Mouse (Mus musculus) neural tube, embryonic 11.5 days (tissue): ENCODE data around the gene Grb2. TPM values are rescaled to one million over a fixed set of nuclear protein-coding genes. Genes with fewer than 3 reads are reported as not detected.

Experiments used
- ATAC-seq: fragments of 200-750 bp; cut with Nextera tagmentation; 2 replicates; pipeline ENCODE4 v1.8.0; 2017; ENCODE audit warnings: moderate number of reproducible peaks, mild to moderate bottlenecking, moderate TSS enrichment, moderate library complexity; ENCODE audit not compliant: insufficient read depth, low FRiP score, low TSS enrichment
- DNase-seq: peaks from one replicate; pipeline ENCODE4 v3.0.0-alpha.2; 2015; ENCODE audit warnings: low spot score
- H3K27ac ChIP-seq: fragments of 300-500 bp; sonication (generic); 2 replicates; pipeline ENCODE4 v1.5.1; 2014; ENCODE audit warnings: low read depth, mild to moderate bottlenecking, low read length
- H3K27me3 ChIP-seq: fragments of 300-500 bp; sonication (generic); 2 replicates; pipeline ENCODE4 v1.6.1; 2014; ENCODE audit warnings: mild to moderate bottlenecking, low read length, mixed read lengths; ENCODE audit not compliant: control insufficient read depth, insufficient read depth
- H3K36me3 ChIP-seq: fragments of 300-500 bp; sonication (generic); 2 replicates; pipeline ENCODE4 v1.6.1; 2014; ENCODE audit warnings: mild to moderate bottlenecking, low read length, moderate library complexity, mixed read lengths; ENCODE audit not compliant: control insufficient read depth, insufficient read depth
- H3K4me1 ChIP-seq: fragments of 300-500 bp; sonication (generic); 2 replicates; pipeline ENCODE4 v1.6.1; 2014; ENCODE audit warnings: low read length, mixed read lengths; ENCODE audit not compliant: control insufficient read depth, insufficient read depth
- H3K4me2 ChIP-seq: fragments of 300-500 bp; sonication (generic); 2 replicates; pipeline ENCODE4 v1.6.1; 2014; ENCODE audit warnings: low read depth, mild to moderate bottlenecking, moderate library complexity
- H3K4me3 ChIP-seq: fragments of 300-500 bp; sonication (generic); 2 replicates; pipeline ENCODE4 v1.5.1; 2014; ENCODE audit warnings: low read depth, low read length
- H3K9ac ChIP-seq: fragments of 300-500 bp; sonication (generic); 2 replicates; pipeline ENCODE4 v1.6.1; 2014; ENCODE audit warnings: mild to moderate bottlenecking, low read length
- H3K9me3 ChIP-seq: fragments of 300-500 bp; sonication (generic); 2 replicates; pipeline ENCODE4 v1.6.1; 2016; ENCODE audit warnings: low read length; ENCODE audit not compliant: control insufficient read depth
- WGBS: fragments of 180-500 bp; shearing (Covaris S2); extraction: QIAGEN DNeasy Blood & Tissue Kit; methylation state at CpG from one replicate; pipeline ENCODE4 v1.1.7; 2014; 5-methylcytosine and 5-hydroxymethylcytosine counted together
- polyA plus RNA-seq: library from polyadenylated mRNA; unstranded; fragments of >200 nt; fragmentation: Nextera tagmentation; extraction: Ambion mirVana; gene quantifications from 2 replicates; pipeline ENCODE4 v1.2.1, GENCODE M21; 2014

The Grb2 gene
- polyA plus RNA-seq, 1 experiment from 2014 or later = 86.7 TPM

- Histone ChIP-seq H3K27me3 (no peaks in the 10 kb centered on the region), H3K36me3 (0 out of 2 replicates have a peak, but pooled peaks cover 5% of the 10 kb centered on the region), H3K9me3 (no peaks in the 10 kb centered on the region), H3K27ac (no peak overlapping the region), H3K4me1 (no peaks in the 10 kb centered on the region), H3K4me2 (no peak overlapping the region), H3K4me3 (no peak overlapping the region), H3K9ac (no peak overlapping the region)
- DNase-seq (no peak), ATAC-seq (no peak)
- WGBS = 93% methylated on average over 7 of the region's 7 CpGs
Measured at GRCm38 (mm10) chr11:115685954-115686353, 22.4 kb downstream of the Grb2 start.

DNA sequence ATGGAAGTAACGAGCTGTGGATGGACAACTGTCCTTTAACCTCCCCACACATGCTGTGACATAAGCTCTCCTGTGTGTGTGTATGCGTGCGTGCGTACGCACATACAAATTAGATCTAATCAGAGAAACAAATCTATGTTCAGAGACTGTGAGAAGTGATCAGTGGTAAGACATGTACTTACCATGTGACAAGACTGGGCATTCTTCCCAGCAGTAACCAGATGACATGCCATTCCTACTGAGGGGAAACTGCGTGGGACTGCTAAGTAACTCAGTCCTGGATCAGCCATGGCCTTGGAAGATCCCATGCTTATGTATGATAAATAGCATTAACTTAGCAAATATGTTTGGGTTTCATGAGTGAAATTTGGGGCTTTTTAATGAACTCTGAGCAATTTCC, 23.5 kb downstream of the Grb2 start:
- no peak overlapping the region for H3K4me3 ChIP-seq
- ATAC-seq (no peak), DNase-seq (no peak)
- H3K4me1 ChIP-seq = no peaks in the 10 kb centered on the region
- 97% methylated on average over 6 of the region's 6 CpGs for WGBS
- H3K27me3 ChIP-seq = no peaks in the 10 kb centered on the region
- H3K27ac ChIP-seq = no peak overlapping the region
- H3K4me2 ChIP-seq = no peak overlapping the region
- no peaks in the 10 kb centered on the region for H3K9me3 ChIP-seq
- no peak overlapping the region for H3K9ac ChIP-seq
- 0 out of 2 replicates have a peak, but pooled peaks cover 5% of the 10 kb centered on the region for H3K36me3 ChIP-seq

DNA sequence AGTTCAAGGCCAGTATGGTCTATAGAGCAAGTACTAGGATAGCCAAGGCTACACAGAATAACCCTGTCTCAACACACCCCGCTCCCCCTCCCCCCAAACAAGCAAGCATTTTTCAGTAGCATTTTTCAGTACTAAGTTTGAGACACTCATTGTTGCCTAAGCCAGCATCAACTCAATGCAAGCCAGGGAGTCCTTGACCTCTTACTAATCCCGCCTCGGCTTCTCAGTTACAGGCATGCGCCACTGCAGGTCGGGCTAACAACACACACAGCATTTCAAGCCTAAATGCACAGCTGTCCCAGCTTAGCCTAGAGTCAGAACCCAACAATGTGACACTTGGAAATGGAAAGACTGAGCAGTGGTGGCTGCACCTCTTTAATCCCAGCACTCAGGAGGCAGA, 25.1 kb downstream of the Grb2 start:
- no peak overlapping the region for H3K27ac ChIP-seq
- H3K4me2 ChIP-seq = no peak overlapping the region
- no peak overlapping the region for H3K4me3 ChIP-seq
- no peak overlapping the region for H3K9ac ChIP-seq
- 0 out of 2 replicates have a peak, but pooled peaks cover 8% of the 10 kb centered on the region for H3K36me3 ChIP-seq
- ATAC-seq (no peak), DNase-seq (no peak)
- H3K9me3 ChIP-seq = no peaks in the 10 kb centered on the region
- H3K27me3 ChIP-seq = no peaks in the 10 kb centered on the region
- WGBS = 95% methylated on average over 5 of the region's 5 CpGs
- no peaks in the 10 kb centered on the region for H3K4me1 ChIP-seq

DNA sequence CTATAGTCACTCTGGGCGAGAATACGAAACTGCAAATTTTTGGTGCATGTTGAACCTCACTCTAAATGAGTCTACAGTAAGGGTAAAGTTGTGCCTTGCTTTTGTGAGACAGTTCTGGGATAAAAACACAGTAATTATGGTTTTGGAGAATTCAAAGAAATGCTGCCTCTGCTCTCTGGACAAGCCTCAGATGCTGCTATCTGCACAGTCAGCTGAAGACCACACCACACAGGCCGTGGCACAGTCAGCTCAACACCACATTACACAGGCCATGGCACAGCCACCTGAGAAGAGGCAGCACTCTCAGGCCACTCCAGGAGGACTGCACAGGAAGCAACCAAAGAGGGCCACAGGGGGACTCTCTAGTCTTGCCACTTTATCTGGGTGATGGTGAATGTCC, 26.0 kb downstream of the Grb2 start:
- no peaks in the 10 kb centered on the region for H3K9me3 ChIP-seq
- no peak overlapping the region for H3K4me2 ChIP-seq
- WGBS = 96% methylated on average over 3 of the region's 3 CpGs
- H3K4me1 ChIP-seq = no peaks in the 10 kb centered on the region
- H3K9ac ChIP-seq = no peak overlapping the region
- DNase-seq = no peak
- no peak for ATAC-seq
- 0 out of 2 replicates have a peak, but pooled peaks cover 8% of the 10 kb centered on the region for H3K36me3 ChIP-seq
- H3K27me3 ChIP-seq = no peaks in the 10 kb centered on the region
- no peak overlapping the region for H3K4me3 ChIP-seq
- H3K27ac ChIP-seq = no peak overlapping the region

DNA sequence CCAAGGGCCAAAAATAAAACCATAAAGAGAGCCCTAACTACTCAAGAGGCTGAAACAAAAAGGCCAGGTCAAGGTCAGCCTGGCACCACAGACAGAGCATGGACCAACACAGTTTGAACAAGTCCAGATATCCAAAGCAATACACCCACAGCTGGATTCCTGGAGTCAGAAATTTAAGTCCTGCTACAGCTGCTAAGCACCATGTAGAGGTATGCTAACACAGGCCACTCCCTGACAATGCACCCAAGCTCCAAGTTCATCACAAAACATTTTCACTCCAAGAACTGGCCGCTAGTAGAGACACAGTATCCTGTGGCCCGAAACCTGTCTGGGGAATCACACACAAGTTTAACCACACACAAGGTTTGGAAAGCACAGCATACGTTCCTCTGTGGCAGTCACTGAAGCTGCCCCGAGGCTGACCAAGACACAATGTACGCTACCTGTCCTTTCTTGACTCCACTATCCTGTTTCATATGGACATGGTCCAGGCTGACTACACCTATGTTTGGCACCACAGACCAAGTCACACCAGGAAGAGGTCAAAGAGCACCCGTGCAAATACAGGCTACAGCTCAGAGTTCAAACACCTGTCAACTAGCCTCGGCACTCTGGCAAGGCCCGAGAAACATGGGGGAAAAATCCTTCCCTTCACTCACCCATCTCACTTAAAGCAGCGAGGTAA, 28.7 kb downstream of the Grb2 start:
- DNase-seq (no peak), ATAC-seq (no peak)
- no peak overlapping the region for H3K4me2 ChIP-seq
- no peaks in the 10 kb centered on the region for H3K9me3 ChIP-seq
- no peak overlapping the region for H3K9ac ChIP-seq
- no peaks in the 10 kb centered on the region for H3K4me1 ChIP-seq
- no peak overlapping the region for H3K4me3 ChIP-seq
- H3K27me3 ChIP-seq = no peaks in the 10 kb centered on the region
- 96% methylated on average over 9 of the region's 9 CpGs for WGBS
- H3K36me3 ChIP-seq = 0 out of 2 replicates have a peak, but pooled peaks cover 8% of the 10 kb centered on the region
- H3K27ac ChIP-seq = no peak overlapping the region

DNA sequence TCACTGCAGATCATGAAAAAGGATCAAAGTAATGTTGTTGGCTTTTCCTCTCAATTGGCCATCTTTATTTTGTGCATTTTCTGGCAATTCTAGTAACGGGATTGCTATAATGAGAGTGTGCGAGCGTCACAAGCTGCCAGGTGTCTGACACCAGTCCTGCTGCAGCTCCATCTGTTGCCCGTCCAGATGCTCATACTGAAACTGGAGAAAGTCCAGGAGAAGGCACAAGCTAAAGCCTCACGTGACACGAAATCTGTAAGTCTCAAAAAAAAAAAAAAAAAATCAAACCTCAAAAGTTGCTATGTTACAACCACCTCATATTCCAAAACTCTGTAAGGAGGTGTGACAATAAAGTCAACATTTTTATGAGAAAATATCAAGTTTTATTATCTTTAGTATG, 29.5 kb downstream of the Grb2 start:
- 0 out of 2 replicates have a peak, but pooled peaks cover 8% of the 10 kb centered on the region for H3K36me3 ChIP-seq
- DNase-seq (no peak), ATAC-seq (no peak)
- WGBS = 92% methylated on average over 6 of the region's 6 CpGs
- no peak overlapping the region for H3K4me2 ChIP-seq
- H3K27me3 ChIP-seq = no peaks in the 10 kb centered on the region
- no peak overlapping the region for H3K27ac ChIP-seq
- H3K9me3 ChIP-seq = no peaks in the 10 kb centered on the region
- H3K4me3 ChIP-seq = no peak overlapping the region
- H3K9ac ChIP-seq = no peak overlapping the region
- H3K4me1 ChIP-seq = no peaks in the 10 kb centered on the region

DNA sequence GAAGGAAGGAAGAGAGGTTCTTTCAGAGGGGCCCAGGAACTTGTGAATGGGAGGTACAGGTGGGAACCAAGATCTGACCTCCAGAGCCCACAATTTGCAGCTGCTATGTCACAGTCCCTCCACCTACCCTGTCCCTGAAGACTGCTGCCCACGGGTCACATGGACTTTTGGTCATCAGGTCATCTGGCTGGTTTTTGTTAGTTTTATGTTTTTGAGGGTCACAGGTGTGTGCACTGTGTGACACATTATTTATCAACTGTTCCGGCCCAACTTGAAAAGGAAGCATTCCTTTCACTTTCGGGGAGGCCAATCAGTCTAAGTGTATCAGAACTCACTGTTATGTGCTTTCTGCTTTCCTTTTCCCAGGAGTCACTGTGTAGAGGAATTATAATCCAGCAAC, 30.9 kb downstream of the Grb2 start:
- H3K9ac ChIP-seq = no peak overlapping the region
- no peak overlapping the region for H3K27ac ChIP-seq
- no peak overlapping the region for H3K4me3 ChIP-seq
- ATAC-seq (no peak), DNase-seq (no peak)
- H3K4me1 ChIP-seq = no peaks in the 10 kb centered on the region
- WGBS = 87% methylated on average over 3 of the region's 3 CpGs
- no peaks in the 10 kb centered on the region for H3K9me3 ChIP-seq
- no peak overlapping the region for H3K4me2 ChIP-seq
- H3K27me3 ChIP-seq = no peaks in the 10 kb centered on the region
- H3K36me3 ChIP-seq = 0 out of 2 replicates have a peak, but pooled peaks cover 4% of the 10 kb centered on the region

DNA sequence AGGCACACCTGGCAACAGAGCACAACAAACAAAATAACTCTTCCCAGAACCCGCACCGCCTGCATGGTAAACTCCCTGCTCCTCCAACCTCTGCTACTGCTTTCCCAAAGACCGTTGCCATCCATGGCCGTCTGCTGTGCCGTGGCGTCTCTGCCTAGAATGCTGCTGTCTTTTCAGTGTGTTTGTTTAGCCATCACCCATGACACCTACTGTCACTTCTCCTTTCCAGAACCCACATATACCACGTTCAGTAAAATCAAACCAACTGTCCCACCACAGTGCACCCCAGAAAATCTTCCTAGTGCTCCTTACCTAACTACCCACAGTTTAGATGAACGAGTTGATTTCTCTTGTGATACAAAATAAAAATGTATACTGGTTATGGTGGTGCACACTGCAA, 31.7 kb downstream of the Grb2 start:
- H3K36me3 ChIP-seq = 0 out of 2 replicates have a peak, but pooled peaks cover 3% of the 10 kb centered on the region
- H3K27me3 ChIP-seq = no peaks in the 10 kb centered on the region
- H3K9me3 ChIP-seq = no peaks in the 10 kb centered on the region
- H3K9ac ChIP-seq = no peak overlapping the region
- H3K4me2 ChIP-seq = no peak overlapping the region
- H3K4me3 ChIP-seq = no peak overlapping the region
- no peak for DNase-seq
- no peak overlapping the region for H3K27ac ChIP-seq
- ATAC-seq = no peak
- WGBS = 82% methylated on average over 8 of the region's 8 CpGs
- no peaks in the 10 kb centered on the region for H3K4me1 ChIP-seq

DNA sequence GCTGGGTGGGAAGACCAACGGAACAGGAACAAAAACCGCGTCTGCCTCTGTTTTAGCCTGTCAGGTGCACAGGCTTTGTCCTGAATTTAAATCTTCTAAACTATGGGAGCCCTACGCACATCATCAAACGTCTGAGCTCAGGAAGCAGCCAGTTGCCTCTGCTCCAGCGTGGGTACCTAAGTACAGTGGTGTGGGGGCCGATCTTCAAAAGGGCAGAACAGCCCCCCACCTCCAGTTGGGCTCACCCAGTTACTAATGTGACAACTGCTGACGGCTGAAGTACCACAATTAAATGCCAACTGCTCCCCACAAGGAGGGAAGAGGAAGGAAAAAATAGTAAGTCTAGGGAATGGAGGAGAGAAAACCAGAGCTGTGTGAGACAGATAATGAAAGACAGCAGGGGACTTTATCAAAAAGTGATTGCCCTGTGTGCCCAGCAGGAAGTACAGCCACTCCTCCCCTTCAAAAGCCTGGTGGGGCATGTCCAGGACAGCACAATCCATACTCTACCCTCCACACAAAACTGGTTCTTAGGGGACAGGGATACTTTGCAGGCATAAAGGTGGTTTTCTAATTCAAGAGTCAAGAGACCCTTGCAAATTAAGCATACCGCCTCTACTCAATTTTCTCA, 34.0 kb downstream of the Grb2 start:
- H3K9me3 ChIP-seq = no peaks in the 10 kb centered on the region
- H3K4me1 ChIP-seq = 0 out of 2 replicates have a peak, but pooled peaks cover 3% of the 10 kb centered on the region
- WGBS = 83% methylated on average over 9 of the region's 9 CpGs
- H3K4me2 ChIP-seq = no peak overlapping the region
- 0 out of 2 replicates have a peak, but pooled peaks cover 3% of the 10 kb centered on the region for H3K36me3 ChIP-seq
- H3K4me3 ChIP-seq = no peak overlapping the region
- no peaks in the 10 kb centered on the region for H3K27me3 ChIP-seq
- H3K27ac ChIP-seq = no peak overlapping the region
- ATAC-seq (no peak), DNase-seq (no peak)
- H3K9ac ChIP-seq = no peak overlapping the region
